Mouse (Mus musculus): ENCODE data around the gene Ppp3ca. TPM values are rescaled to one million over a fixed set of nuclear protein-coding genes. Genes with fewer than 3 reads are reported as not detected.

Gene Ppp3ca
- polyA plus RNA-seq (2014; fragmentation: Illumina TruSeq; extraction: RNeasy Lipid Tissue Mini Kit (QIAGEN cat#74804); ENCODE audit: low read depth, low replicate concordance) = 129 TPM

DNA sequence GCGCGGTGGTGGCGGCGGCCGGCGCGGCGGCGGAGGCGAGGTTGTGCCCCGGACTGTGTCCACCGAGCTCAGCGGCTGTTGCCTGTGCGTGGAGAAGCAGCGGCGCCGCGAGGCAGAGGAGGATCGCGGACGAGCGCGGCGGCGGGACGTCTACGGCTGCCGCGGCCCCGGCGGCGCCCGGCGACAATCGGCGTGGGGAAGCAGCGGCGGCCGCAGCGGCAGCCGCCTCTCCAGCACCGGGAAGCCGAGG lies at the start of gene Ppp3ca:
Ppp3ca (plus strand) TSS at position 15 of the 250 bp plus-strand sequence.

